ENCODE assay signal across 22 mouse cellular contexts in genomic region chr13:37429661-37430271, GRCm38 (mm10).
"Had no signal": no experiment of that assay in that cellular context is flagged by ENCODE, and none has a peak within 500 bp of the region (broad histone marks: within the 10 kb centered on the region; RNA-seq: fewer than 3 reads in every experiment).

No protein-coding gene starts in this region.

- DNase-seq: kidney, adult 18-20 months; kidney, postnatal 36 days; layer of hippocampus, postnatal 36 days; liver; lung, adult 18-20 months; right cerebral cortex, adult 18-20 months; right cerebral cortex, postnatal 14 days; right cerebral cortex, postnatal 4 days; thymus, adult 2 months; thymus, postnatal 25 days had no signal

- H3K27me3 ChIP-seq: liver, embryonic 12.5 days; lung, embryonic 15.5 days; neural tube, embryonic 12.5 days; stomach, embryonic 15.5 days had no signal

- H3K9me3 ChIP-seq: liver, embryonic 12.5 days; liver, embryonic 15.5 days; lung, embryonic 15.5 days; midbrain, embryonic 12.5 days; midbrain, embryonic 15.5 days; neural tube, embryonic 12.5 days; neural tube, embryonic 15.5 days; stomach, embryonic 15.5 days had no signal

- H3K4me2 ChIP-seq: liver, embryonic 12.5 days; liver, embryonic 15.5 days; lung, embryonic 15.5 days; midbrain, embryonic 12.5 days; midbrain, embryonic 15.5 days; neural tube, embryonic 12.5 days; neural tube, embryonic 15.5 days; stomach, embryonic 15.5 days had no signal

- H3K4me1 ChIP-seq: midbrain, embryonic 12.5 days; stomach, embryonic 15.5 days had no signal

- ATAC-seq: intestine, embryonic 16.5 days; liver, embryonic 12.5 days; midbrain, embryonic 15.5 days had no signal

- H3K4me3 ChIP-seq: left cerebral cortex, adult 2 months; liver, embryonic 12.5 days; liver, embryonic 15.5 days; lung, embryonic 15.5 days; midbrain, embryonic 12.5 days; midbrain, embryonic 15.5 days; neural tube, embryonic 12.5 days; neural tube, embryonic 15.5 days; stomach, embryonic 15.5 days had no signal

- H3K36me3 ChIP-seq: liver, embryonic 12.5 days; liver, embryonic 15.5 days; lung, embryonic 15.5 days; midbrain, embryonic 12.5 days; midbrain, embryonic 15.5 days; neural tube, embryonic 12.5 days; neural tube, embryonic 15.5 days; stomach, embryonic 15.5 days had no signal

- H3K9ac ChIP-seq: liver, embryonic 12.5 days; liver, embryonic 15.5 days; lung, embryonic 15.5 days; midbrain, embryonic 12.5 days; midbrain, embryonic 15.5 days; neural tube, embryonic 12.5 days; neural tube, embryonic 15.5 days; stomach, embryonic 15.5 days had no signal

- H3K27ac ChIP-seq: kidney, postnatal 0 days; left cerebral cortex, adult 2 months; liver, embryonic 12.5 days; liver, embryonic 15.5 days; lung, embryonic 15.5 days; macrophage; midbrain, embryonic 12.5 days; midbrain, embryonic 15.5 days; neural tube, embryonic 12.5 days; neural tube, embryonic 15.5 days; stomach, embryonic 15.5 days had no signal
